Mouse (Mus musculus) right cerebral cortex, adult 18-20 months (tissue): ENCODE measurements around the gene Lrrc25.

Experiments used
- DNase-seq: peaks from one replicate; pipeline ENCODE4 v3.0.0; 2022; ENCODE audit warnings: mixed read lengths

The Lrrc25 gene

GRCm38 (mm10) chr8:70617985-70618384 lies 2.0 kb downstream of the Lrrc25 start:
- DNase-seq, result no peak

- no peak for DNase-seq
Observed at GRCm38 (mm10) chr8:70618888-70619334, 3.0 kb downstream of the Lrrc25 start.

GRCm38 (mm10) chr8:70622220-70622619 lies 6.3 kb downstream of the Lrrc25 start:
- no peak for DNase-seq

GRCm38 (mm10) chr8:70625104-70625503 lies 9.1 kb downstream of the Lrrc25 start:
- DNase-seq, result no peak

- DNase-seq, result no peak
Observed at GRCm38 (mm10) chr8:70627041-70627440, 11.1 kb downstream of the Lrrc25 start.

- no peak for DNase-seq
Observed at GRCm38 (mm10) chr8:70628986-70629490, 13.1 kb downstream of the Lrrc25 start.

- DNase-seq, result peak; percentile 90
Observed at GRCm38 (mm10) chr8:70629574-70630531, 13.9 kb downstream of the Lrrc25 start.

- DNase-seq, result no peak
Observed at GRCm38 (mm10) chr8:70630532-70631381, 14.8 kb downstream of the Lrrc25 start.

- DNase-seq, result no peak
Observed at GRCm38 (mm10) chr8:70631436-70631835, 15.5 kb downstream of the Lrrc25 start.

- DNase-seq, result no peak
Observed at GRCm38 (mm10) chr8:70632346-70632892, 16.5 kb downstream of the Lrrc25 start, which contains the start of gene Gdf15. Gdf15 (minus strand) TSS chr8:70632456.

GRCm38 (mm10) chr8:70634066-70634465 lies 18.1 kb downstream of the Lrrc25 start:
- no peak for DNase-seq

GRCm38 (mm10) chr8:70635527-70635926 lies 19.6 kb downstream of the Lrrc25 start:
- DNase-seq, result no peak

GRCm38 (mm10) chr8:70636838-70637237 lies 20.9 kb downstream of the Lrrc25 start:
- no peak for DNase-seq

- no peak for DNase-seq
Observed at GRCm38 (mm10) chr8:70638752-70639151, 22.8 kb downstream of the Lrrc25 start.

GRCm38 (mm10) chr8:70643019-70643418 lies 27.1 kb downstream of the Lrrc25 start:
- no peak for DNase-seq

- DNase-seq, result no peak
Observed at GRCm38 (mm10) chr8:70644065-70644464, 28.1 kb downstream of the Lrrc25 start.

GRCm38 (mm10) chr8:70645501-70646224 lies 29.7 kb downstream of the Lrrc25 start:
- no peak for DNase-seq

GRCm38 (mm10) chr8:70646369-70646768 lies 30.4 kb downstream of the Lrrc25 start:
- no peak for DNase-seq

- DNase-seq, result no peak
Observed at GRCm38 (mm10) chr8:70646775-70647174, 30.8 kb downstream of the Lrrc25 start.

- DNase-seq, result no peak
Observed at GRCm38 (mm10) chr8:70647343-70648163, 31.6 kb downstream of the Lrrc25 start.

- no peak for DNase-seq
Observed at GRCm38 (mm10) chr8:70648164-70648442, 32.1 kb downstream of the Lrrc25 start.
